Mouse (Mus musculus) urinary bladder, postnatal 4 days (tissue): ENCODE measurements around the gene Skp2.

Source experiments
- DNase-seq, 2 experiments: peaks; one replicate each; pipeline ENCODE4 v3.0.0; 2021 to 2022; ENCODE audit warnings: low spot score in 2 of 2

Skp2 gene

GRCm38 (mm10) chr15:9113556-9113955 lies 41.7 kb downstream of the Skp2 start:
- DNase-seq = no peak

GRCm38 (mm10) chr15:9111648-9112047 lies 43.6 kb downstream of the Skp2 start:
- no peak for DNase-seq

GRCm38 (mm10) chr15:9110526-9111347 lies 44.5 kb downstream of the Skp2 start:
- no peak for DNase-seq

- DNase-seq = no peak
These were observed 48.7 kb downstream of the Skp2 start for GRCm38 (mm10) chr15:9106303-9107074.

GRCm38 (mm10) chr15:9100446-9101077 lies 54.7 kb downstream of the Skp2 start:
- DNase-seq = no peak

GRCm38 (mm10) chr15:9096865-9097264 lies 58.4 kb downstream of the Skp2 start:
- no peak for DNase-seq

- DNase-seq = no peak
These were observed 60.9 kb downstream of the Skp2 start for GRCm38 (mm10) chr15:9094366-9094750.

- DNase-seq = no peak
These were observed 61.4 kb downstream of the Skp2 start for GRCm38 (mm10) chr15:9093598-9094365.

GRCm38 (mm10) chr15:9090662-9091061 lies 64.6 kb downstream of the Skp2 start:
- DNase-seq = no peak

- DNase-seq = no peak
These were observed 66.0 kb downstream of the Skp2 start for GRCm38 (mm10) chr15:9089136-9089720.

GRCm38 (mm10) chr15:9088683-9089072 lies 66.5 kb downstream of the Skp2 start:
- no peak for DNase-seq

GRCm38 (mm10) chr15:9087895-9088682 lies 67.1 kb downstream of the Skp2 start:
- DNase-seq = no peak

- DNase-seq = no peak
These were observed 67.8 kb downstream of the Skp2 start for GRCm38 (mm10) chr15:9087421-9087820.

- no peak for DNase-seq
These were observed 68.4 kb downstream of the Skp2 start for GRCm38 (mm10) chr15:9086813-9087212.

GRCm38 (mm10) chr15:9082753-9083152 lies 72.5 kb downstream of the Skp2 start:
- no peak for DNase-seq

GRCm38 (mm10) chr15:9081294-9081693 lies 73.9 kb downstream of the Skp2 start:
- DNase-seq = no peak

- DNase-seq = no peak
These were observed 75.0 kb downstream of the Skp2 start for GRCm38 (mm10) chr15:9080206-9080605.

- DNase-seq = no peak
These were observed 75.6 kb downstream of the Skp2 start for GRCm38 (mm10) chr15:9079626-9080025.

- no peak for DNase-seq
These were observed 76.5 kb downstream of the Skp2 start for GRCm38 (mm10) chr15:9078481-9079300.
